Mouse (Mus musculus) liver, embryonic 14.5 days (tissue): ENCODE results near the gene Cyp20a1. TPM values are rescaled to one million over a fixed set of nuclear protein-coding genes. Genes with fewer than 3 reads are reported as not detected.

Source experiments
- ATAC-seq: fragments of 200-750 bp; cut with Nextera tagmentation; 2 replicates; pipeline ENCODE4 v1.8.0; 2017; ENCODE audit warnings: moderate number of reproducible peaks, mild to moderate bottlenecking, moderate library complexity; ENCODE audit not compliant: insufficient read depth
- DNase-seq, 3 experiments: peaks; one replicate each; pipeline ENCODE4 v3.0.0-alpha.2; 2012 to 2013; ENCODE audit warnings: low read depth in 3 of 3, low spot score in 3 of 3
- H3K27ac ChIP-seq: fragments of 300-500 bp; sonication (generic); 2 replicates; pipeline ENCODE4 v1.5.1; 2014; ENCODE audit warnings: moderate library complexity, mild to moderate bottlenecking, control low read depth, inconsistent platforms
- H3K27me3 ChIP-seq: fragments of 300-500 bp; sonication (generic); 2 replicates; pipeline ENCODE4 v1.6.1; 2014; ENCODE audit warnings: mild to moderate bottlenecking, low read length, moderate library complexity; ENCODE audit not compliant: control insufficient read depth, insufficient read depth
- H3K36me3 ChIP-seq: fragments of 300-500 bp; sonication (generic); replicated peaks from 2 replicates; pipeline ENCODE4 v1.6.1; 2014; ENCODE audit warnings: low read depth; ENCODE audit not compliant: control insufficient read depth, insufficient read depth
- H3K4me1 ChIP-seq, 2 experiments: fragments of 200-500 bp in 1 of 2; fragments of 300-500 bp in 1 of 2; sonication (generic) in 1 of 2; replicated peaks; 2 replicates each; pipeline ENCODE4 v1.6.1; 2012 to 2014; ENCODE audit warnings: antibody characterized with exemption in 1 of 2, inconsistent platforms in 1 of 2, low read length in 1 of 2; ENCODE audit not compliant: control insufficient read depth in 2 of 2, insufficient read depth in 2 of 2
- H3K4me2 ChIP-seq: fragments of 300-500 bp; sonication (generic); 2 replicates; pipeline ENCODE4 v1.6.1; 2014; ENCODE audit warnings: low read depth, mild to moderate bottlenecking, control low read depth, moderate library complexity
- H3K4me3 ChIP-seq, 2 experiments: fragments of 200-500 bp in 1 of 2; fragments of 300-500 bp in 1 of 2; sonication (generic) in 1 of 2; 2 replicates each; pipeline ENCODE4 v1.5.1; 2012 to 2014; ENCODE audit warnings: low read depth in 2 of 2, low read length in 2 of 2, mild to moderate bottlenecking in 2 of 2, control low read depth in 1 of 2, inconsistent platforms in 1 of 2, moderate library complexity in 1 of 2; ENCODE audit not compliant: insufficient read depth in 1 of 2
- H3K9ac ChIP-seq: fragments of 300-500 bp; sonication (generic); replicated peaks from 2 replicates; pipeline ENCODE4 v1.6.1; 2014; ENCODE audit warnings: mild to moderate bottlenecking, control low read depth, moderate library complexity
- H3K9me3 ChIP-seq: fragments of 300-500 bp; sonication (generic); 2 replicates; pipeline ENCODE4 v1.6.1; 2016; ENCODE audit warnings: low read length, mixed read lengths; ENCODE audit not compliant: control insufficient read depth
- CTCF ChIP-seq: IDR thresholded peaks from 2 replicates; pipeline ENCODE4 v1.5.1; 2016; ENCODE audit warnings: antibody characterized with exemption, low read depth, control low read depth
- EP300 ChIP-seq: IDR thresholded peaks from 2 replicates; pipeline ENCODE4 v1.6.1; 2016; ENCODE audit warnings: antibody characterized with exemption, low read depth
- WGBS: fragments of 180-500 bp; shearing (Covaris S2); extraction: QIAGEN DNeasy Blood & Tissue Kit; methylation state at CpG from one replicate; pipeline ENCODE4 v1.1.7; 2014; ENCODE audit not compliant: insufficient replicate concordance; 5-methylcytosine and 5-hydroxymethylcytosine counted together
- polyA plus RNA-seq, 2 experiments: library from polyadenylated mRNA; depleted of rRNA in 1 of 2; stranded (reverse) in 1 of 2; unstranded in 1 of 2; fragments of >200 nt; fragmentation: Nextera tagmentation in 1 of 2; extraction: Ambion mirVana in 1 of 2; gene quantifications; 2 replicates each; pipeline versions ENCODE4 v1.2.1 to v1.2.3; 2012 to 2014

Gene Cyp20a1
- polyA plus RNA-seq (2012; rRNA removed) (5.7 and 8.0 TPM in 2 replicates), polyA plus RNA-seq (2014; fragmentation: Nextera tagmentation; extraction: Ambion mirVana) (3.1 TPM in 2 replicates)

GRCm38 (mm10) chr1:60342808-60343629 is at the start of gene Cyp20a1:
Cyp20a1 (plus strand) TSS chr1:60343323.
- no peaks in the 10 kb centered on the region for H3K27me3 ChIP-seq
- H3K9ac ChIP-seq: peak within 1 kb of the TSS; percentile 70
- H3K4me3 ChIP-seq: peak within 1 kb of the TSS; percentile 81 to 84
- WGBS: 1% methylated on average over 60 of the region's 60 CpGs
- peak within 1 kb of the TSS; percentile 88 for H3K4me2 ChIP-seq
- peak; percentile 73 to 74 (median 74) for DNase-seq
- ATAC-seq: peak; percentile 99
- peaks cover 9 to 17% of the 10 kb centered on the region in 2 experiments for H3K4me1 ChIP-seq
- H3K9me3 ChIP-seq: no peaks in the 10 kb centered on the region
- H3K36me3 ChIP-seq: no peaks in the 10 kb centered on the region
- H3K27ac ChIP-seq: peak within 1 kb of the TSS; percentile 74
- TF ChIP-seq EP300 (no peak), CTCF (no peak)

DNA sequence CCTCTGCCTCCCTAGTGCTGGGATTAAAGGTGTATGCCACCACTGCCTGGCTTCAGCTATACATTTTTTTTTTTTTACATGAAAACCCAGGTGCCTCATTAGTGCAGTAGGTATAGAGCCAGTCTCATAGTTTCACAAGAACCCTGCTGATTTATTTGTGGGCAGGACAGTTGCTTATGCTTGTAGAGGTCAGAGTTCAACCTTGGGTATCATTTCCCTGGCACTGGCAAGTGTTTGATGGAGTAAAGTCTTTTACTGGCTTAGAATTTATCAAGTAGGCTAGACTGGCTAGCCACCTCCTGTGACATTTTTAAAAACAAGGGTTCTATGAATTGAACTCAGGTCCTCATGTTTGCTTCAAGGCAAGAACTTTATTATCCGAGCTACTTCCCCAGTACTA is 49.2 kb upstream of the Cyp20a1 start:
- Histone ChIP-seq H3K4me1 (no peaks in the 10 kb centered on the region), H3K9ac (no peak overlapping the region), H3K4me3 (no peak overlapping the region), H3K9me3 (no peaks in the 10 kb centered on the region), H3K27me3 (no peaks in the 10 kb centered on the region), H3K27ac (no peak overlapping the region), H3K36me3 (no peaks in the 10 kb centered on the region), H3K4me2 (no peak overlapping the region)
- no peak for DNase-seq
- 55% methylated on average over 1 of the region's 1 CpGs for WGBS
- ATAC-seq: no peak
- TF ChIP-seq EP300: no peak
- no peak for TF ChIP-seq CTCF

- Histone ChIP-seq H3K27me3 (no peaks in the 10 kb centered on the region), H3K4me2 (peak overlapping the region; percentile 88), H3K9me3 (no peaks in the 10 kb centered on the region), H3K4me1 (peaks cover 9 to 17% of the 10 kb centered on the region in 2 experiments), H3K4me3 (peak overlapping the region; percentile 81 to 84), H3K36me3 (no peaks in the 10 kb centered on the region), H3K9ac (peak overlapping the region; percentile 70), H3K27ac (peak overlapping the region; percentile 74)
- TF ChIP-seq EP300 (no peak), CTCF (no peak)
- ATAC-seq (no peak), DNase-seq (no peak)
- 12% methylated on average over 14 of the region's 14 CpGs for WGBS
Observed at GRCm38 (mm10) chr1:60343630-60344455, 720 bp downstream of the Cyp20a1 start.

- 38% methylated on average over 6 of the region's 6 CpGs for WGBS
- no peak for ATAC-seq
- H3K36me3 ChIP-seq: no peaks in the 10 kb centered on the region; the same call in 1 of the 2 replicates
- H3K27me3 ChIP-seq: no peaks in the 10 kb centered on the region
- H3K27ac ChIP-seq: no peak overlapping the region
- no peak overlapping the region; the same call in 1 of the 2 replicates for H3K9ac ChIP-seq
- peaks cover 9 to 17% of the 10 kb centered on the region in 2 experiments for H3K4me1 ChIP-seq
- peak overlapping the region in 1 of 2 experiments; percentile 6; a peak in 1 of 4 replicates for H3K4me3 ChIP-seq
- peak in 2 of 3 experiments; percentile 7 to 19 for DNase-seq
- TF ChIP-seq EP300 (no peak), CTCF (no peak)
- peak overlapping the region; percentile 88 for H3K4me2 ChIP-seq
- H3K9me3 ChIP-seq: peaks cover 4% of the 10 kb centered on the region
Observed at GRCm38 (mm10) chr1:60344670-60345069, 1.5 kb downstream of the Cyp20a1 start.
